Mouse (Mus musculus): ENCODE results near the gene Adh4. TPM values are rescaled to one million over a fixed set of nuclear protein-coding genes. Genes with fewer than 3 reads are reported as not detected.
"Not testable (repeated sequence)": the region's sequence is repeated elsewhere in the genome, so short reads cannot be mapped to it uniquely, and the experiment has no call there.

Adh4 gene
- polyA plus RNA-seq, 1 experiment from 2014 or later: not detected

GRCm38 (mm10) chr3:138461832-138462231, 46.6 kb downstream of the Adh4 start:
- Histone ChIP-seq H3K27ac (replicated peaks in 1 of 2; ENCODE audit: control insufficient read depth in 1 of 2, insufficient read depth in 1 of 2, low read depth in 2 of 2, low read length in 2 of 2) (no peak overlapping the region), H3K27me3 (ENCODE audit: control insufficient read depth, insufficient read depth, low read length) (no peaks in the 10 kb centered on the region), H3K9ac (ENCODE audit: low read length) (no peak overlapping the region), H3K36me3 (ENCODE audit: control insufficient read depth, insufficient read depth, low read length) (peaks cover 93% of the 10 kb centered on the region), H3K4me2 (ENCODE audit: low read length) (no peak overlapping the region), H3K4me3 (ENCODE audit: control insufficient read depth in 1 of 2, insufficient read depth in 1 of 2, low read depth in 1 of 2, low read length in 2 of 2) (no peak overlapping the region), H3K4me1 (ENCODE audit: control insufficient read depth in 2 of 2, insufficient read depth in 2 of 2, low read length in 2 of 2) (no peaks in the 10 kb centered on the region), H3K9me3 (ENCODE audit: control insufficient read depth, low read length) (no peaks in the 10 kb centered on the region)
- no peak for ATAC-seq (ENCODE audit: insufficient number of reproducible peaks, insufficient read depth, low FRiP score, low read depth)
- WGBS: 93% methylated on average over 3 of the region's 3 CpGs

- no peaks in the 10 kb centered on the region for H3K4me1 ChIP-seq (ENCODE audit: control insufficient read depth in 2 of 2, insufficient read depth in 2 of 2, low read length in 2 of 2)
- H3K36me3 ChIP-seq (ENCODE audit: control insufficient read depth, insufficient read depth, low read length): peaks cover 94% of the 10 kb centered on the region
- no peaks in the 10 kb centered on the region for H3K9me3 ChIP-seq (ENCODE audit: control insufficient read depth, low read length)
- no peaks in the 10 kb centered on the region for H3K27me3 ChIP-seq (ENCODE audit: control insufficient read depth, insufficient read depth, low read length)
- WGBS: 74% methylated on average over 2 of the region's 2 CpGs
- no peak overlapping the region for H3K4me3 ChIP-seq (ENCODE audit: control insufficient read depth in 1 of 2, insufficient read depth in 1 of 2, low read depth in 1 of 2, low read length in 2 of 2)
- no peak overlapping the region for H3K27ac ChIP-seq (replicated peaks in 1 of 2; ENCODE audit: control insufficient read depth in 1 of 2, insufficient read depth in 1 of 2, low read depth in 2 of 2, low read length in 2 of 2)
- H3K4me2 ChIP-seq (ENCODE audit: low read length): no peak overlapping the region
- ATAC-seq (ENCODE audit: insufficient number of reproducible peaks, insufficient read depth, low FRiP score, low read depth): no peak
- no peak overlapping the region for H3K9ac ChIP-seq (ENCODE audit: low read length)
Measured at GRCm38 (mm10) chr3:138463137-138463536, 47.9 kb downstream of the Adh4 start.

GRCm38 (mm10) chr3:138463807-138464206, 48.5 kb downstream of the Adh4 start:
- ATAC-seq (ENCODE audit: insufficient number of reproducible peaks, insufficient read depth, low FRiP score, low read depth): no peak
- Histone ChIP-seq H3K4me2 (ENCODE audit: low read length) (no peak overlapping the region), H3K9me3 (ENCODE audit: control insufficient read depth, low read length) (no peaks in the 10 kb centered on the region), H3K4me1 (ENCODE audit: control insufficient read depth in 2 of 2, insufficient read depth in 2 of 2, low read length in 2 of 2) (no peaks in the 10 kb centered on the region), H3K27me3 (ENCODE audit: control insufficient read depth, insufficient read depth, low read length) (no peaks in the 10 kb centered on the region), H3K27ac (replicated peaks in 1 of 2; ENCODE audit: control insufficient read depth in 1 of 2, insufficient read depth in 1 of 2, low read depth in 2 of 2, low read length in 2 of 2) (no peak overlapping the region), H3K4me3 (ENCODE audit: control insufficient read depth in 1 of 2, insufficient read depth in 1 of 2, low read depth in 1 of 2, low read length in 2 of 2) (no peak overlapping the region), H3K9ac (ENCODE audit: low read length) (no peak overlapping the region), H3K36me3 (ENCODE audit: control insufficient read depth, insufficient read depth, low read length) (peaks cover 94% of the 10 kb centered on the region)
- WGBS: 75% methylated on average over 6 of the region's 6 CpGs

- WGBS: 73% methylated on average over 16 of the region's 16 CpGs
- H3K36me3 ChIP-seq (ENCODE audit: control insufficient read depth, insufficient read depth, low read length): peaks cover 95% of the 10 kb centered on the region
Measured at GRCm38 (mm10) chr3:138464573-138465147, 49.4 kb downstream of the Adh4 start.

DNA sequence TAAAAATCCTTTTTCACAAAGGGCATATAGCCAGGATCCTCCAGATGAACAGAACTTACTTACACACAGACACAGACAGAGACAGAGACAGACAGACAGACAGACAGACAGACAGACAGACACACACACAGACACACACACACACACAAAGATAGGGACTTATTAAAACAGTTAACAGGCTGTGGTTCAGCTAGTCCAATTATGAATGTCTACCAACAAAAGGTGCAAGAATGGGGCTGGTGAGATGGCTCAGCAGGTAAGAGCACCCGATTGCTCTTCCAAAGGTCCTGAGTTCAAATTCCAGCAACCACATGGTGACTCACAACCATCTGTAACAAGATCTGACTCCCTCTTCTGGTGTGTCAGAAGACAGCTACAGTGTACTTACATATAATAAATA, 51.4 kb downstream of the Adh4 start:
- not testable (repeated sequence) for ATAC-seq (ENCODE audit: insufficient number of reproducible peaks, insufficient read depth, low FRiP score, low read depth); H3K4me2 ChIP-seq (ENCODE audit: low read length); H3K27me3 ChIP-seq (ENCODE audit: control insufficient read depth, insufficient read depth, low read length); H3K27ac ChIP-seq (replicated peaks in 1 of 2; ENCODE audit: control insufficient read depth in 1 of 2, insufficient read depth in 1 of 2, low read depth in 2 of 2, low read length in 2 of 2); H3K9me3 ChIP-seq (ENCODE audit: control insufficient read depth, low read length); H3K4me3 ChIP-seq (ENCODE audit: control insufficient read depth in 1 of 2, insufficient read depth in 1 of 2, low read depth in 1 of 2, low read length in 2 of 2); H3K9ac ChIP-seq (ENCODE audit: low read length); H3K4me1 ChIP-seq (ENCODE audit: control insufficient read depth in 2 of 2, insufficient read depth in 2 of 2, low read length in 2 of 2)
- 100% methylated on average over 1 of the region's 1 CpGs for WGBS
- H3K36me3 ChIP-seq (ENCODE audit: control insufficient read depth, insufficient read depth, low read length): peaks cover 93% of the 10 kb centered on the region

More at GRCm38 (mm10) chr3:138464573-138465147, 49.4 kb downstream of the Adh4 start:
- H3K27me3 ChIP-seq (ENCODE audit: control insufficient read depth, insufficient read depth, low read length): no peaks in the 10 kb centered on the region
- H3K9ac ChIP-seq (ENCODE audit: low read length): no peak overlapping the region
- H3K4me2 ChIP-seq (ENCODE audit: low read length): no peak overlapping the region
- no peak overlapping the region for H3K27ac ChIP-seq (replicated peaks in 1 of 2; ENCODE audit: control insufficient read depth in 1 of 2, insufficient read depth in 1 of 2, low read depth in 2 of 2, low read length in 2 of 2)
- H3K9me3 ChIP-seq (ENCODE audit: control insufficient read depth, low read length): no peaks in the 10 kb centered on the region
- no peak for ATAC-seq (ENCODE audit: insufficient number of reproducible peaks, insufficient read depth, low FRiP score, low read depth)
- H3K4me3 ChIP-seq (ENCODE audit: control insufficient read depth in 1 of 2, insufficient read depth in 1 of 2, low read depth in 1 of 2, low read length in 2 of 2): no peak overlapping the region
- H3K4me1 ChIP-seq (ENCODE audit: control insufficient read depth in 2 of 2, insufficient read depth in 2 of 2, low read length in 2 of 2): no peaks in the 10 kb centered on the region

- ATAC-seq (ENCODE audit: insufficient number of reproducible peaks, insufficient read depth, low FRiP score, low read depth): no peak
- no peak overlapping the region for H3K27ac ChIP-seq (replicated peaks in 1 of 2; ENCODE audit: control insufficient read depth in 1 of 2, insufficient read depth in 1 of 2, low read depth in 2 of 2, low read length in 2 of 2)
- no peaks in the 10 kb centered on the region for H3K4me1 ChIP-seq (ENCODE audit: control insufficient read depth in 2 of 2, insufficient read depth in 2 of 2, low read length in 2 of 2)
- H3K4me3 ChIP-seq (ENCODE audit: control insufficient read depth in 1 of 2, insufficient read depth in 1 of 2, low read depth in 1 of 2, low read length in 2 of 2): no peak overlapping the region
- 73% methylated on average over 3 of the region's 3 CpGs for WGBS
- peaks cover 86% of the 10 kb centered on the region for H3K36me3 ChIP-seq (ENCODE audit: control insufficient read depth, insufficient read depth, low read length)
- H3K9me3 ChIP-seq (ENCODE audit: control insufficient read depth, low read length): no peaks in the 10 kb centered on the region
- H3K9ac ChIP-seq (ENCODE audit: low read length): no peak overlapping the region
- H3K27me3 ChIP-seq (ENCODE audit: control insufficient read depth, insufficient read depth, low read length): no peaks in the 10 kb centered on the region
- no peak overlapping the region for H3K4me2 ChIP-seq (ENCODE audit: low read length)
Measured at GRCm38 (mm10) chr3:138471066-138471465, 55.8 kb downstream of the Adh4 start.

DNA sequence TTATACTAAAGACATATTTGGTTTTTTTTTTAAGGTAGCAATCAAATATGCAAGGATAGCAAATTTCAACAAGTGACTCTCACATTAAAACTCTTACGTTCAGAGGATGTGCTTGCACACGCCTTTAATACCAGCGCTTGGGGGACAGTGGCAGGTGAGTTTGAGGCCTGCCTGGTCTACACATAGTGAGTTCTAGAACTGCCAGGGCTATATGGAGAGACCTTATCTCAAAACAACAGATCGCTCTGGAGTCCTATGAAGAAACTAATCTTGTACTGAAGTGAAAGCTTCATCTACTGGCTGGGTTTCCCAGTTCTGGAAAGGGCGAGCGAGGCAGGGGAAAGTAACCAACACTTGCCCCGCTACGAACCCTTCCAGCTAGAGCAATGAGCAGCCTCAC, 64.2 kb downstream of the Adh4 start:
- ATAC-seq (ENCODE audit: insufficient number of reproducible peaks, insufficient read depth, low FRiP score, low read depth): no peak
- Histone ChIP-seq H3K27me3 (ENCODE audit: control insufficient read depth, insufficient read depth, low read length) (no peaks in the 10 kb centered on the region), H3K9ac (ENCODE audit: low read length) (no peak overlapping the region), H3K4me1 (ENCODE audit: control insufficient read depth in 2 of 2, insufficient read depth in 2 of 2, low read length in 2 of 2) (peaks cover 0 to 13% of the 10 kb centered on the region in 2 experiments; a peak in 1 of 4 replicates), H3K27ac (replicated peaks in 1 of 2; ENCODE audit: control insufficient read depth in 1 of 2, insufficient read depth in 1 of 2, low read depth in 2 of 2, low read length in 2 of 2) (no peak overlapping the region), H3K9me3 (ENCODE audit: control insufficient read depth, low read length) (no peaks in the 10 kb centered on the region), H3K36me3 (ENCODE audit: control insufficient read depth, insufficient read depth, low read length) (peaks cover 50% of the 10 kb centered on the region), H3K4me2 (ENCODE audit: low read length) (no peak overlapping the region), H3K4me3 (ENCODE audit: control insufficient read depth in 1 of 2, insufficient read depth in 1 of 2, low read depth in 1 of 2, low read length in 2 of 2) (no peak overlapping the region)
- WGBS: 89% methylated on average over 8 of the region's 8 CpGs

Measured in heart, embryonic 14.5 days (tissue).